Mouse (Mus musculus) intestine, embryonic 16.5 days (tissue): Measurements from ENCODE around the gene Spata1. TPM values are rescaled to one million over a fixed set of nuclear protein-coding genes. Genes with fewer than 3 reads are reported as not detected.

Experiments
- ATAC-seq: fragments of 200-750 bp; cut with Nextera tagmentation; 2 replicates; pipeline ENCODE4 v1.8.0; 2017; ENCODE audit warnings: moderate TSS enrichment, moderate library complexity
- H3K27ac ChIP-seq: fragments of 300-500 bp; sonication (generic); 2 replicates; pipeline ENCODE4 v1.5.1; 2014; ENCODE audit warnings: mild to moderate bottlenecking, low read length
- H3K27me3 ChIP-seq: fragments of 300-500 bp; sonication (generic); replicated peaks from 2 replicates; pipeline ENCODE4 v1.6.1; 2014; ENCODE audit warnings: low read length, control low read depth, mixed read lengths; ENCODE audit not compliant: control insufficient read depth, insufficient read depth
- H3K36me3 ChIP-seq: fragments of 300-500 bp; sonication (generic); 2 replicates; pipeline ENCODE4 v1.6.1; 2014; ENCODE audit warnings: low read length, control low read depth; ENCODE audit not compliant: control insufficient read depth, insufficient read depth
- H3K4me1 ChIP-seq: fragments of 300-500 bp; sonication (generic); 2 replicates; pipeline ENCODE4 v1.6.1; 2014; ENCODE audit warnings: low read length, control low read depth, mixed read lengths; ENCODE audit not compliant: control insufficient read depth, insufficient read depth
- H3K4me2 ChIP-seq: fragments of 300-500 bp; sonication (generic); 2 replicates; pipeline ENCODE4 v1.6.1; 2014; ENCODE audit warnings: low read depth, low read length, control low read depth
- H3K4me3 ChIP-seq: fragments of 300-500 bp; sonication (generic); 2 replicates; pipeline ENCODE4 v1.5.1; 2014; ENCODE audit warnings: mild to moderate bottlenecking, low read length
- H3K9ac ChIP-seq: fragments of 300-500 bp; sonication (generic); 2 replicates; pipeline ENCODE4 v1.6.1; 2014; ENCODE audit warnings: low read depth, low read length
- H3K9me3 ChIP-seq: fragments of 300-500 bp; sonication (generic); 2 replicates; pipeline ENCODE4 v1.6.1; 2016; ENCODE audit warnings: low read length, control low read depth; ENCODE audit not compliant: control insufficient read depth
- WGBS: fragments of 180-500 bp; shearing (Covaris S2); extraction: QIAGEN DNeasy Blood & Tissue Kit; methylation state at CpG from one replicate; pipeline ENCODE4 v1.1.7; 2014; 5-methylcytosine and 5-hydroxymethylcytosine counted together
- polyA plus RNA-seq: library from polyadenylated mRNA; unstranded; fragments of >200 nt; fragmentation: Nextera tagmentation; extraction: Ambion mirVana; gene quantifications from 2 replicates; pipeline ENCODE4 v1.2.1, GENCODE M21; 2015

Spata1 gene
- polyA plus RNA-seq, 1 experiment from 2014 or later, result 2.0 TPM

- Histone ChIP-seq H3K9me3 (no peaks in the 10 kb centered on the region), H3K27ac (no peak overlapping the region), H3K36me3 (peaks cover 17% of the 10 kb centered on the region), H3K4me3 (no peak overlapping the region), H3K4me1 (peaks cover 6% of the 10 kb centered on the region; the same call in 1 of the 2 replicates), H3K4me2 (no peak overlapping the region), H3K27me3 (no peaks in the 10 kb centered on the region), H3K9ac (no peak overlapping the region)
- no peak for ATAC-seq
- 91% methylated on average over 9 of the region's 9 CpGs for WGBS
Measured at GRCm38 (mm10) chr3:146419534-146419933, 80.0 kb downstream of the Spata1 start.

- WGBS, result 82% methylated on average over 7 of the region's 7 CpGs
- H3K4me2 ChIP-seq, result no peak overlapping the region
- peaks cover 17% of the 10 kb centered on the region for H3K36me3 ChIP-seq
- ATAC-seq, result no peak
- H3K9ac ChIP-seq, result no peak overlapping the region
- H3K27me3 ChIP-seq, result no peaks in the 10 kb centered on the region
- no peak overlapping the region for H3K27ac ChIP-seq
- H3K4me3 ChIP-seq, result no peak overlapping the region
- peaks cover 9% of the 10 kb centered on the region; the same call in 1 of the 2 replicates for H3K4me1 ChIP-seq
- H3K9me3 ChIP-seq, result no peaks in the 10 kb centered on the region
Measured at GRCm38 (mm10) chr3:146418901-146419300, 80.7 kb downstream of the Spata1 start.

GRCm38 (mm10) chr3:146417873-146418272, 81.7 kb downstream of the Spata1 start:
- H3K4me1 ChIP-seq, result peaks cover 12% of the 10 kb centered on the region; the same call in 1 of the 2 replicates
- H3K27me3 ChIP-seq, result no peaks in the 10 kb centered on the region
- 93% methylated on average over 8 of the region's 8 CpGs for WGBS
- H3K4me3 ChIP-seq, result no peak overlapping the region
- no peaks in the 10 kb centered on the region for H3K9me3 ChIP-seq
- no peak overlapping the region for H3K9ac ChIP-seq
- H3K4me2 ChIP-seq, result no peak overlapping the region
- no peak for ATAC-seq
- H3K36me3 ChIP-seq, result peaks cover 12% of the 10 kb centered on the region; the same call in 1 of the 2 replicates
- H3K27ac ChIP-seq, result no peak overlapping the region

- 80% methylated on average over 12 of the region's 12 CpGs for WGBS
- peaks cover 11% of the 10 kb centered on the region; the same call in 1 of the 2 replicates for H3K36me3 ChIP-seq
- ATAC-seq, result no peak
- peaks cover 21% of the 10 kb centered on the region; the same call in 1 of the 2 replicates for H3K4me1 ChIP-seq
- no peak overlapping the region for H3K27ac ChIP-seq
- H3K9me3 ChIP-seq, result no peaks in the 10 kb centered on the region
- no peak overlapping the region for H3K4me2 ChIP-seq
- 0 out of 2 replicates have a peak overlapping the region, but pooled peaks have one; percentile 1 for H3K9ac ChIP-seq
- H3K4me3 ChIP-seq, result no peak overlapping the region
- no peaks in the 10 kb centered on the region for H3K27me3 ChIP-seq
Measured at GRCm38 (mm10) chr3:146414555-146414954, 85.0 kb downstream of the Spata1 start.

GRCm38 (mm10) chr3:146413992-146414391, 85.6 kb downstream of the Spata1 start:
- H3K36me3 ChIP-seq, result peaks cover 5% of the 10 kb centered on the region; the same call in 1 of the 2 replicates
- no peak for ATAC-seq
- H3K9me3 ChIP-seq, result no peaks in the 10 kb centered on the region
- H3K27me3 ChIP-seq, result no peaks in the 10 kb centered on the region
- H3K27ac ChIP-seq, result no peak overlapping the region
- H3K9ac ChIP-seq, result 0 out of 2 replicates have a peak overlapping the region, but pooled peaks have one; percentile 1
- 71% methylated on average over 4 of the region's 4 CpGs for WGBS
- no peak overlapping the region for H3K4me3 ChIP-seq
- no peak overlapping the region for H3K4me2 ChIP-seq
- H3K4me1 ChIP-seq, result peaks cover 21% of the 10 kb centered on the region; the same call in 1 of the 2 replicates

- Histone ChIP-seq H3K27me3 (no peaks in the 10 kb centered on the region), H3K9ac (no peak overlapping the region), H3K4me3 (no peak overlapping the region), H3K27ac (no peak overlapping the region), H3K36me3 (0 out of 2 replicates have a peak, but pooled peaks cover 5% of the 10 kb centered on the region), H3K4me2 (no peak overlapping the region), H3K9me3 (no peaks in the 10 kb centered on the region), H3K4me1 (peaks cover 21% of the 10 kb centered on the region; the same call in 1 of the 2 replicates)
- no peak for ATAC-seq
- 90% methylated on average over 13 of the region's 13 CpGs for WGBS
Measured at GRCm38 (mm10) chr3:146413016-146413415, 86.5 kb downstream of the Spata1 start.

- ATAC-seq, result no peak
- Histone ChIP-seq H3K4me2 (no peak overlapping the region), H3K4me3 (no peak overlapping the region), H3K9me3 (no peaks in the 10 kb centered on the region), H3K27me3 (no peaks in the 10 kb centered on the region), H3K27ac (peak overlapping the region; percentile 46; the same call in 1 of the 2 replicates), H3K4me1 (peaks cover 21% of the 10 kb centered on the region; the same call in 1 of the 2 replicates), H3K36me3 (0 out of 2 replicates have a peak, but pooled peaks cover 5% of the 10 kb centered on the region), H3K9ac (no peak overlapping the region)
- WGBS, result 84% methylated on average over 7 of the region's 7 CpGs
Measured at GRCm38 (mm10) chr3:146412480-146412879, 87.1 kb downstream of the Spata1 start.

GRCm38 (mm10) chr3:146412008-146412407, 87.5 kb downstream of the Spata1 start:
- Histone ChIP-seq H3K27me3 (no peaks in the 10 kb centered on the region), H3K36me3 (0 out of 2 replicates have a peak, but pooled peaks cover 5% of the 10 kb centered on the region), H3K27ac (peak overlapping the region; percentile 46), H3K9ac (no peak overlapping the region; the same call in 1 of the 2 replicates), H3K4me2 (no peak overlapping the region; the same call in 1 of the 2 replicates), H3K9me3 (no peaks in the 10 kb centered on the region), H3K4me3 (no peak overlapping the region), H3K4me1 (peaks cover 21% of the 10 kb centered on the region; the same call in 1 of the 2 replicates)
- WGBS, result 69% methylated on average over 2 of the region's 2 CpGs
- ATAC-seq, result no peak

- Histone ChIP-seq H3K36me3 (0 out of 2 replicates have a peak, but pooled peaks cover 2% of the 10 kb centered on the region), H3K27me3 (no peaks in the 10 kb centered on the region), H3K9ac (no peak overlapping the region), H3K4me3 (no peak overlapping the region), H3K4me1 (peaks cover 23% of the 10 kb centered on the region), H3K9me3 (no peaks in the 10 kb centered on the region), H3K4me2 (no peak overlapping the region), H3K27ac (peak overlapping the region; percentile 16)
- ATAC-seq, result 0 out of 2 replicates have a peak, but pooled peaks have one; percentile 12
- 69% methylated on average over 7 of the region's 7 CpGs for WGBS
Measured at GRCm38 (mm10) chr3:146410114-146410513, 89.4 kb downstream of the Spata1 start.
